Mouse (Mus musculus) limb, embryonic 14.5 days (tissue): ENCODE results near the gene Hoxb9. TPM values are rescaled to one million over a fixed set of nuclear protein-coding genes. Genes with fewer than 3 reads are reported as not detected.

Experiments
- ATAC-seq: fragments of 200-750 bp; cut with Nextera tagmentation; 2 replicates; pipeline ENCODE4 v1.8.0; 2017; ENCODE audit warnings: low read depth, moderate number of reproducible peaks, moderate TSS enrichment; ENCODE audit not compliant: low FRiP score
- DNase-seq: peaks from one replicate; pipeline ENCODE4 v3.0.0-alpha.2; 2015; ENCODE audit warnings: low spot score
- H3K27ac ChIP-seq: fragments of 300-500 bp; sonication (generic); replicated peaks from 2 replicates; pipeline ENCODE4 v1.5.1; 2014; ENCODE audit warnings: low read depth, mild to moderate bottlenecking, low read length, moderate library complexity, mixed read lengths
- H3K27me3 ChIP-seq: fragments of 300-500 bp; sonication (generic); 2 replicates; pipeline ENCODE4 v1.6.1; 2014; ENCODE audit warnings: low read length, mixed read lengths; ENCODE audit not compliant: control insufficient read depth, insufficient read depth
- H3K36me3 ChIP-seq: fragments of 300-500 bp; sonication (generic); 2 replicates; pipeline ENCODE4 v1.6.1; 2014; ENCODE audit warnings: mild to moderate bottlenecking, low read length, moderate library complexity, mixed read lengths; ENCODE audit not compliant: control insufficient read depth, insufficient read depth
- H3K4me1 ChIP-seq: fragments of 300-500 bp; sonication (generic); 2 replicates; pipeline ENCODE4 v1.6.1; 2014; ENCODE audit warnings: antibody characterized with exemption, low read length, mixed read lengths; ENCODE audit not compliant: control insufficient read depth, insufficient read depth
- H3K4me2 ChIP-seq: fragments of 300-500 bp; sonication (generic); replicated peaks from 2 replicates; pipeline ENCODE4 v1.6.1; 2014; ENCODE audit warnings: low read depth, mild to moderate bottlenecking, low read length, moderate library complexity; ENCODE audit not compliant: severe bottlenecking
- H3K4me3 ChIP-seq: fragments of 300-500 bp; sonication (generic); replicated peaks from 2 replicates; pipeline ENCODE4 v1.5.1; 2014; ENCODE audit warnings: low read length
- H3K9ac ChIP-seq: fragments of 300-500 bp; sonication (generic); 2 replicates; pipeline ENCODE4 v1.6.1; 2014; ENCODE audit warnings: mild to moderate bottlenecking, low read depth, low read length, moderate library complexity; ENCODE audit not compliant: severe bottlenecking
- H3K9me3 ChIP-seq: fragments of 300-500 bp; sonication (generic); 2 replicates; pipeline ENCODE4 v1.6.1; 2016; ENCODE audit warnings: low read length; ENCODE audit not compliant: control insufficient read depth
- POLR2A ChIP-seq: fragments of 200-500 bp; IDR thresholded peaks from 2 replicates; pipeline ENCODE4 v1.8.0; 2012; ENCODE audit warnings: inconsistent platforms, mild to moderate bottlenecking, moderate library complexity, borderline replicate concordance; ENCODE audit not compliant: insufficient read depth, insufficient read length; ENCODE audit errors: extremely low read depth
- WGBS: fragments of 180-500 bp; shearing (Covaris S2); extraction: QIAGEN DNeasy Blood & Tissue Kit; methylation state at CpG from one replicate; pipeline ENCODE4 v1.1.7; 2014; 5-methylcytosine and 5-hydroxymethylcytosine counted together
- polyA plus RNA-seq, 2 experiments: library from polyadenylated mRNA; depleted of rRNA in 1 of 2; stranded (reverse) in 1 of 2; unstranded in 1 of 2; fragments of >200 nt; fragmentation: Nextera tagmentation in 1 of 2; extraction: Ambion mirVana in 1 of 2; gene quantifications; 2 replicates each; pipeline versions ENCODE4 v1.2.1 to v1.2.3; 2012 to 2014

The Hoxb9 gene
- polyA plus RNA-seq, 2 experiments: 1.2 to 4.4 TPM

- no peak for TF ChIP-seq POLR2A
These were observed 10.8 kb downstream of the Hoxb9 start, which contains the start of gene Hoxb8 for GRCm38 (mm10) chr11:96281855-96282570. Gene Hoxb8 (plus strand): TSS chr11:96281905.

DNA sequence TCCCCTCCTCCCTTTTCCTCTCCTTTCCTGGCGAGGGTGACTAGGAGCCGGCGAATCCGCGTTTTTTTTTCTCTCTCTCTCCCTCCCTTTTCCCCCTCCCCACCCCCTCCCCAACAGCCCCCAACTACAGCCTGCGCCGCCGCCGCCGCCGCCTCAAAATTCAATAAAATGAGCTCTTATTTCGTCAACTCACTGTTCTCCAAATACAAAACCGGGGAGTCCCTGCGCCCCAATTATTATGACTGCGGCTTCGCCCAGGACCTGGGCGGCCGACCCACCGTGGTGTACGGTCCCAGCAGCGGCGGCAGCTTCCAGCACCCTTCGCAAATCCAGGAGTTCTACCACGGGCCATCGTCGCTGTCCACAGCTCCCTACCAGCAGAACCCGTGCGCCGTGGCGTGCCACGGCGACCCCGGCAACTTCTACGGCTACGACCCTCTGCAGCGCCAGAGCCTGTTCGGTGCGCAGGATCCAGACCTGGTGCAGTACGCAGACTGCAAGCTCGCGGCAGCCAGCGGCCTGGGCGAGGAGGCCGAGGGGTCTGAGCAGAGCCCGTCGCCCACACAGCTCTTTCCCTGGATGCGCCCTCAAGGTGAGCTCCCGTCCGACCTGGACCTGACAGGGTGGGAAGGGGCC is 11.7 kb downstream of the Hoxb9 start:
- ATAC-seq (no peak), DNase-seq (no peak)
- H3K27me3 ChIP-seq: peaks cover 98% of the 10 kb centered on the region
- H3K9me3 ChIP-seq: no peaks in the 10 kb centered on the region
- H3K9ac ChIP-seq: no peak overlapping the region
- H3K4me2 ChIP-seq: peak overlapping the region; percentile 18; the same call in 1 of the 2 replicates
- no peaks in the 10 kb centered on the region for H3K36me3 ChIP-seq
- TF ChIP-seq POLR2A: no peak
- peak overlapping the region; percentile 17 for H3K4me3 ChIP-seq
- peaks cover 4% of the 10 kb centered on the region; the same call in 1 of the 2 replicates for H3K4me1 ChIP-seq
- under 1% methylated on average over 48 of the region's 49 CpGs for WGBS
- H3K27ac ChIP-seq: no peak overlapping the region

More at GRCm38 (mm10) chr11:96281855-96282570, 10.8 kb downstream of the Hoxb9 start, which contains the start of gene Hoxb8:
- Histone ChIP-seq H3K9ac (no peak within 1 kb of the TSS), H3K27me3 (peaks cover 98% of the 10 kb centered on the region), H3K36me3 (no peaks in the 10 kb centered on the region), H3K4me1 (peaks cover 4% of the 10 kb centered on the region; the same call in 1 of the 2 replicates), H3K27ac (no peak within 1 kb of the TSS), H3K4me3 (no peak within 1 kb of the TSS), H3K9me3 (no peaks in the 10 kb centered on the region), H3K4me2 (no peak within 1 kb of the TSS)
- WGBS: 1% methylated on average over 27 of the region's 27 CpGs
- DNase-seq (no peak), ATAC-seq (no peak)

- ATAC-seq (no peak), DNase-seq (no peak)
- Histone ChIP-seq H3K27me3 (peaks cover 97% of the 10 kb centered on the region), H3K9me3 (no peaks in the 10 kb centered on the region), H3K27ac (no peak overlapping the region), H3K9ac (peak overlapping the region; percentile 36; the same call in 1 of the 2 replicates), H3K4me2 (peak overlapping the region; percentile 41), H3K36me3 (no peaks in the 10 kb centered on the region), H3K4me3 (peak overlapping the region; percentile 25), H3K4me1 (peaks cover 4% of the 10 kb centered on the region; the same call in 1 of the 2 replicates)
- TF ChIP-seq POLR2A: no peak
- 2% methylated on average over 46 of the region's 49 CpGs for WGBS
These were observed 12.9 kb downstream of the Hoxb9 start for GRCm38 (mm10) chr11:96284041-96284749.

- no peak overlapping the region for H3K9ac ChIP-seq
- H3K27ac ChIP-seq: no peak overlapping the region
- H3K4me2 ChIP-seq: peak overlapping the region; percentile 41
- WGBS: under 1% methylated on average over 31 of the region's 37 CpGs
- H3K9me3 ChIP-seq: no peaks in the 10 kb centered on the region
- ATAC-seq (no peak), DNase-seq (no peak)
- TF ChIP-seq POLR2A: no peak
- H3K4me1 ChIP-seq: peaks cover 4% of the 10 kb centered on the region; the same call in 1 of the 2 replicates
- no peaks in the 10 kb centered on the region for H3K36me3 ChIP-seq
- peak overlapping the region; percentile 25 for H3K4me3 ChIP-seq
- H3K27me3 ChIP-seq: peaks cover 97% of the 10 kb centered on the region
These were observed 13.8 kb downstream of the Hoxb9 start for GRCm38 (mm10) chr11:96284774-96285734.
